Mouse (Mus musculus): ENCODE measurements at regions not wholly inside any gene's neighbourhood (a gene's known extent, or its start where the extent isn't known, plus 50 kb on each side); places are given as distances from the start of the nearest gene placed in this dataset.

- no peak for ATAC-seq (replicated peaks; ENCODE audit: low FRiP score)
- Histone ChIP-seq H3K9ac (ENCODE audit: low read depth, low read length) (no peak overlapping the region), H3K27ac (ENCODE audit: low read depth, low read length) (no peak overlapping the region), H3K9me3 (ENCODE audit: control insufficient read depth, low read length) (no peaks in the 10 kb centered on the region), H3K36me3 (ENCODE audit: control insufficient read depth, insufficient read depth, low read length) (peaks cover 9% of the 10 kb centered on the region; the same call in 1 of the 2 replicates), H3K4me3 (ENCODE audit: low read depth, low read length) (no peak overlapping the region), H3K4me1 (replicated peaks; ENCODE audit: control insufficient read depth, insufficient read depth, low read length) (peaks cover 2% of the 10 kb centered on the region; the same call in 1 of the 2 replicates), H3K27me3 (replicated peaks; ENCODE audit: control insufficient read depth, insufficient read depth, low read length) (no peaks in the 10 kb centered on the region), H3K4me2 (no peak overlapping the region)
- WGBS, result 93% methylated on average over 10 of the region's 10 CpGs
- DNase-seq (ENCODE audit: low spot score), result no peak
Measured at GRCm38 (mm10) chr17:47230715-47231114, 138.0 kb upstream of the Mrps10 start.

DNA sequence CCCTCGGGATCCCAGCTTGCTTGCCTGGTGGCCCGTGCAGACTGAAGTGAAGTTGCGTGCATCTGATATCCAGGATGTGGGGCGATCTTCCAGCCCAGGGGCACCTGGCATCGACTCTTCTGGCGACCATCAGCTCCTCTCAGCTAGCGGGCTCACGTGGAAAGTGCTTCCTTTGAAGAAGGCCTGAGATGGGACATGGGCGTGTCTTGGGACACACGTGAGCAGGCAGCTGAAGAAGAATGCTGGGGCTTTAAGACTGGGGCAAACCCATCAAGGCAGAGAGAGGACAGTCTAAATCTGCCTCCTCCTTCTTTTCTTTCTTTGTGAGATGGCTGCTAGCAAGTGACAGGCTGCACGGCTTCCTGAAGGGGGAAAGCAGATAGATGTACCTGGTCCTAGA is 142.3 kb upstream of the Mrps10 start:
- Histone ChIP-seq H3K27me3 (replicated peaks; ENCODE audit: control insufficient read depth, insufficient read depth, low read length) (no peaks in the 10 kb centered on the region), H3K4me2 (no peak overlapping the region), H3K9ac (ENCODE audit: low read depth, low read length) (no peak overlapping the region), H3K4me1 (replicated peaks; ENCODE audit: control insufficient read depth, insufficient read depth, low read length) (peaks cover 8% of the 10 kb centered on the region; the same call in 1 of the 2 replicates), H3K36me3 (ENCODE audit: control insufficient read depth, insufficient read depth, low read length) (peaks cover 9% of the 10 kb centered on the region; the same call in 1 of the 2 replicates), H3K4me3 (ENCODE audit: low read depth, low read length) (no peak overlapping the region), H3K9me3 (ENCODE audit: control insufficient read depth, low read length) (no peaks in the 10 kb centered on the region), H3K27ac (ENCODE audit: low read depth, low read length) (no peak overlapping the region)
- DNase-seq (ENCODE audit: low spot score) (no peak), ATAC-seq (replicated peaks; ENCODE audit: low FRiP score) (no peak)
- 78% methylated on average over 11 of the region's 11 CpGs for WGBS

- Histone ChIP-seq H3K4me3 (ENCODE audit: low read depth, low read length) (no peak overlapping the region), H3K36me3 (ENCODE audit: control insufficient read depth, insufficient read depth, low read length) (peaks cover 4% of the 10 kb centered on the region; the same call in 1 of the 2 replicates), H3K4me2 (no peak overlapping the region), H3K27me3 (replicated peaks; ENCODE audit: control insufficient read depth, insufficient read depth, low read length) (no peaks in the 10 kb centered on the region), H3K27ac (ENCODE audit: low read depth, low read length) (no peak overlapping the region), H3K9ac (ENCODE audit: low read depth, low read length) (no peak overlapping the region), H3K9me3 (ENCODE audit: control insufficient read depth, low read length) (no peaks in the 10 kb centered on the region), H3K4me1 (replicated peaks; ENCODE audit: control insufficient read depth, insufficient read depth, low read length) (peaks cover 8% of the 10 kb centered on the region; the same call in 1 of the 2 replicates)
- ATAC-seq (replicated peaks; ENCODE audit: low FRiP score) (no peak; the same call in 1 of the 2 replicates), DNase-seq (ENCODE audit: low spot score) (no peak)
- 51% methylated on average over 18 of the region's 18 CpGs for WGBS
Measured at GRCm38 (mm10) chr17:47225306-47226269, 143.1 kb upstream of the Mrps10 start.

- Histone ChIP-seq H3K4me1 (replicated peaks; ENCODE audit: control insufficient read depth, insufficient read depth, low read length) (peaks cover 8% of the 10 kb centered on the region; the same call in 1 of the 2 replicates), H3K27ac (ENCODE audit: low read depth, low read length) (no peak overlapping the region), H3K9me3 (ENCODE audit: control insufficient read depth, low read length) (no peaks in the 10 kb centered on the region), H3K36me3 (ENCODE audit: control insufficient read depth, insufficient read depth, low read length) (no peaks in the 10 kb centered on the region), H3K27me3 (replicated peaks; ENCODE audit: control insufficient read depth, insufficient read depth, low read length) (no peaks in the 10 kb centered on the region), H3K4me2 (no peak overlapping the region), H3K9ac (ENCODE audit: low read depth, low read length) (no peak overlapping the region), H3K4me3 (ENCODE audit: low read depth, low read length) (no peak overlapping the region)
- no peak for DNase-seq (ENCODE audit: low spot score)
- 79% methylated on average over 14 of the region's 14 CpGs for WGBS
- no peak for ATAC-seq (replicated peaks; ENCODE audit: low FRiP score)
Measured at GRCm38 (mm10) chr17:47221068-47221796, 147.5 kb upstream of the Mrps10 start.

- no peak for DNase-seq (ENCODE audit: low spot score)
- no peak overlapping the region for H3K4me2 ChIP-seq
- no peak overlapping the region for H3K9ac ChIP-seq (ENCODE audit: low read depth, low read length)
- H3K27ac ChIP-seq (ENCODE audit: low read depth, low read length), result no peak overlapping the region
- no peaks in the 10 kb centered on the region for H3K36me3 ChIP-seq (ENCODE audit: control insufficient read depth, insufficient read depth, low read length)
- H3K9me3 ChIP-seq (ENCODE audit: control insufficient read depth, low read length), result no peaks in the 10 kb centered on the region
- peaks cover 3% of the 10 kb centered on the region; the same call in 1 of the 2 replicates for H3K4me1 ChIP-seq (replicated peaks; ENCODE audit: control insufficient read depth, insufficient read depth, low read length)
- 73% methylated on average over 2 of the region's 2 CpGs for WGBS
- no peak overlapping the region for H3K4me3 ChIP-seq (ENCODE audit: low read depth, low read length)
- H3K27me3 ChIP-seq (replicated peaks; ENCODE audit: control insufficient read depth, insufficient read depth, low read length), result no peaks in the 10 kb centered on the region
- no peak for ATAC-seq (replicated peaks; ENCODE audit: low FRiP score)
Measured at GRCm38 (mm10) chr17:47219846-47220245, 148.8 kb upstream of the Mrps10 start.

DNA sequence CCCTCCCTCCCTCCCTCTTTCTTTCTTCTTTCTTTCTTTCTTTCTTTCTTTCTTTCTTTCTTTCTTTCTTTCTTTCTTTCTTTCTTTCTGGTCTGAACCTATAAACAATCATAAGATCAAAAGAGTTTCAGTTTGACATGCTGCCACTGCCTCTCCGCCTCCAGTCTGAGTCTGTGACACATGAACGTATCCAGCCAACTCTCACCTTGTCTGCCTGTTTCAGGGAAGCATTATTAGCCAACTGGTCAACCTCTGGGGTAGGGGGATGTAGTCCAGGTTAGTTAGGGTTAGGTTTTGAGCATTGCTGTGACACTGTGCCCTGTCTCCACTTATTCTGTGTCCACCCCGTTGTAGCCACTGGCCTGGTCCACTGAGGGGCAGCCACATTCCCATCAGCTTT is 152.2 kb upstream of the Mrps10 start:
- WGBS, result 86% methylated on average over 3 of the region's 3 CpGs
- H3K4me3 ChIP-seq (ENCODE audit: low read depth, low read length), result no peak overlapping the region

DNA sequence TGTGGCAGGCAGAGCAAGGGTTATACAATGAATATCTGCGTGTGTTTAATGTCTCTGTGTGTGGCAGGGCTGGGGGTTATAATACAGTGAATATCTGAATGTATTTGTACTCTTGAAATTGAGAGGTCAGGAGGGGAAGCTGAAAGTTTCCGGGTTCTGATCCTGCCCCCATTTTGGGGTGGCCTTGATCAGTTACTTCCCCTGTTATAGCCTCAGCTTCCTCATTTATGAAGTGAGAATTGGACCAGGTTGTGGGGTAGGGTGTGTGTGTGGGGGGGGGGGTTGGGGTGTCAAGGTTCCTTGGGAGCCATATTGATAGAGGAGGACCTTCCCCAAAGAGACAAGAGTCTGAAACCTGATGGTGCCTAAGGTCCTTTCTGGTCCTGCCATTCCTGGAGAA is 152.8 kb upstream of the Mrps10 start:
- 66% methylated on average over 2 of the region's 2 CpGs for WGBS
- H3K4me3 ChIP-seq (ENCODE audit: low read depth, low read length), result no peak overlapping the region
- H3K4me2 ChIP-seq, result no peak overlapping the region
- H3K27me3 ChIP-seq (replicated peaks; ENCODE audit: control insufficient read depth, insufficient read depth, low read length), result no peaks in the 10 kb centered on the region
- H3K9ac ChIP-seq (ENCODE audit: low read depth, low read length), result no peak overlapping the region
- no peak overlapping the region for H3K27ac ChIP-seq (ENCODE audit: low read depth, low read length)
- H3K4me1 ChIP-seq (replicated peaks; ENCODE audit: control insufficient read depth, insufficient read depth, low read length), result no peaks in the 10 kb centered on the region
- no peaks in the 10 kb centered on the region for H3K36me3 ChIP-seq (ENCODE audit: control insufficient read depth, insufficient read depth, low read length)
- ATAC-seq (replicated peaks; ENCODE audit: low FRiP score), result no peak
- no peak for DNase-seq (ENCODE audit: low spot score)
- H3K9me3 ChIP-seq (ENCODE audit: control insufficient read depth, low read length), result no peaks in the 10 kb centered on the region

More for the DNA sequence above, 152.2 kb upstream of the Mrps10 start:
- Histone ChIP-seq H3K9me3 (ENCODE audit: control insufficient read depth, low read length) (no peaks in the 10 kb centered on the region), H3K4me2 (no peak overlapping the region), H3K36me3 (ENCODE audit: control insufficient read depth, insufficient read depth, low read length) (no peaks in the 10 kb centered on the region), H3K27me3 (replicated peaks; ENCODE audit: control insufficient read depth, insufficient read depth, low read length) (no peaks in the 10 kb centered on the region), H3K27ac (ENCODE audit: low read depth, low read length) (no peak overlapping the region), H3K4me1 (replicated peaks; ENCODE audit: control insufficient read depth, insufficient read depth, low read length) (no peaks in the 10 kb centered on the region), H3K9ac (ENCODE audit: low read depth, low read length) (no peak overlapping the region)
- DNase-seq (ENCODE audit: low spot score) (no peak), ATAC-seq (replicated peaks; ENCODE audit: low FRiP score) (no peak)

DNA sequence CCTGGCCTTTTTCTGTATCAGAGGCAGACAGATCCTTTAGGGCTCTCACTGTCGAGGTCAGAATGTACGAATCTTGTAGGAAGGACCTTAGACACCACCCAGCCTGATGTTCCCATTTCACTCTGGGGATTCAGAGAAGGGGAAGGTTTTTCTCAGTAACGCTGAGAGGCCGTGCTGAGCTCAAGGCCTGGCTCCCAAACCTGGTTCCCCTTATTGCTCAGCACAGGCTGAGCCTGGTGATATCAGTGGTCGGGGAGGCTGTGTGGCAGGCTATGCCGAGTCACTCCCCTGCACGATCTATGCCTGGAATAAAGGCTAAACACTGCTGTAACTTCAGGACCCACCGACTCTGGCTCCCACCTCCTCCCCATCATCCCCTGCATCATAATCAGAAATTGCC is 154.6 kb upstream of the Mrps10 start:
- Histone ChIP-seq H3K9me3 (ENCODE audit: control insufficient read depth, low read length) (no peaks in the 10 kb centered on the region), H3K4me2 (no peak overlapping the region), H3K4me3 (ENCODE audit: low read depth, low read length) (no peak overlapping the region), H3K9ac (ENCODE audit: low read depth, low read length) (no peak overlapping the region), H3K4me1 (replicated peaks; ENCODE audit: control insufficient read depth, insufficient read depth, low read length) (no peaks in the 10 kb centered on the region), H3K36me3 (ENCODE audit: control insufficient read depth, insufficient read depth, low read length) (no peaks in the 10 kb centered on the region), H3K27ac (ENCODE audit: low read depth, low read length) (no peak overlapping the region), H3K27me3 (replicated peaks; ENCODE audit: control insufficient read depth, insufficient read depth, low read length) (no peaks in the 10 kb centered on the region)
- ATAC-seq (replicated peaks; ENCODE audit: low FRiP score) (no peak), DNase-seq (ENCODE audit: low spot score) (no peak)
- WGBS, result 39% methylated on average over 8 of the region's 8 CpGs

All from liver, embryonic 11.5 days (tissue).